In the genomic region with DNA sequence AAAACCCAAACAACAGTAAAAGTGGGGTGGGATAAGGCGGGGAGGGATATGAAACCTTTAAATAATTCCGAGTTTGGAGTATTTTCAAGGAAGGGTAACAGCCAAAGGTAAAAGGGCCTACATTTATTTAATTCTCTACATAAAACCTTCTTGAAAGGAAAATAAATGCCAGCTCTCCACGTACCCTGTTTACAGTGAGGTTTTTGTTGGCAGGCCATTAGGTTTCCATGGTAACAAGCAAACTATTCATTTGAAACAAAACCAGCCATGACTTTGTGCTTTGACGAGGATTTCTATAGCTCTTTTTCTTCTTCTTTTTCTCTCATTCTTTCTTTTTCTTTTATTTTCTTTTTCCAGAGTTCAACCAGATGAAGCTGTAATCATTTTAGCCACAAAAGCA, we compare ENCODE assay signal across 9 mouse cellular contexts.
DNase-seq lines count a peak whose midpoint lies in the region; ATAC-seq and TF ChIP-seq lines count a peak whose summit lies in the region.
"Had no signal": no experiment of that assay in that cellular context is flagged by ENCODE, and none has a peak within 500 bp of the region (broad histone marks: within the 10 kb centered on the region; RNA-seq: fewer than 3 reads in every experiment).

No protein-coding gene starts in this region.

- H3K4me1 ChIP-seq in forebrain, postnatal 0 days (ENCODE audit: insufficient read depth): peaks cover 6% of the 10 kb centered on the region; the same call in 1 of the 2 replicates
- peaks cover 11% of the 10 kb centered on the region; the same call in 1 of the 2 replicates for H3K4me1 ChIP-seq in midbrain, embryonic 14.5 days (ENCODE audit: control insufficient read depth, insufficient read depth, low read length)
- no peaks in the 10 kb centered on the region for H3K4me1 ChIP-seq in intestine, embryonic 15.5 days (replicated peaks)

- intact Hi-C loops in left cerebral cortex, postnatal 14 days (cut with DNase I): no loop called here
- intact Hi-C loops in gastrocnemius, adult 2 months (cut with DNase I): no loop called here

- 8% methylated on average over 4 of the region's 4 CpGs for WGBS in forebrain, postnatal 0 days
- 28% methylated on average over 4 of the region's 4 CpGs for WGBS in midbrain, embryonic 14.5 days
- 62% methylated on average over 4 of the region's 4 CpGs for WGBS in intestine, embryonic 15.5 days

- H3K27me3 ChIP-seq in forebrain, postnatal 0 days (ENCODE audit: insufficient read depth, low read length): no peaks in the 10 kb centered on the region
- H3K27me3 ChIP-seq in midbrain, embryonic 14.5 days (ENCODE audit: control insufficient read depth, insufficient read depth, low read length): no peaks in the 10 kb centered on the region
- no peaks in the 10 kb centered on the region for H3K27me3 ChIP-seq in intestine, embryonic 15.5 days (replicated peaks)

- H3K4me2 ChIP-seq in forebrain, postnatal 0 days (ENCODE audit: low read depth): peak overlapping the region; percentile 17; the same call in 1 of the 2 replicates
- peak overlapping the region; percentile 35 for H3K4me2 ChIP-seq in midbrain, embryonic 14.5 days (ENCODE audit: low read length)
- no peak overlapping the region for H3K4me2 ChIP-seq in intestine, embryonic 15.5 days (replicated peaks)

- H3K27ac ChIP-seq in forebrain, postnatal 0 days (ENCODE audit: low read depth, low read length): peak overlapping the region; percentile 31; the same call in 1 of the 2 replicates
- no peak overlapping the region for H3K27ac ChIP-seq in midbrain, embryonic 14.5 days (replicated peaks; ENCODE audit: low read depth, low read length)
- H3K27ac ChIP-seq in intestine, embryonic 15.5 days: no peak overlapping the region
- no peak overlapping the region for H3K27ac ChIP-seq in gastrocnemius, adult 2 months

- TF ChIP-seq POLR2A in brain, embryonic 14.5 days (IDR thresholded peaks at IDR 0.05; ENCODE audit: borderline replicate concordance, extremely low read depth, insufficient read depth, insufficient read length, poor library complexity, severe bottlenecking): no peak

- H3K36me3 ChIP-seq in forebrain, postnatal 0 days (ENCODE audit: insufficient read depth): no peaks in the 10 kb centered on the region
- H3K36me3 ChIP-seq in midbrain, embryonic 14.5 days (ENCODE audit: control insufficient read depth, insufficient read depth, low read length): no peaks in the 10 kb centered on the region
- no peaks in the 10 kb centered on the region for H3K36me3 ChIP-seq in intestine, embryonic 15.5 days

- no peak overlapping the region for H3K9ac ChIP-seq in forebrain, postnatal 0 days
- no peak overlapping the region for H3K9ac ChIP-seq in midbrain, embryonic 14.5 days (replicated peaks; ENCODE audit: low read length)
- H3K9ac ChIP-seq in intestine, embryonic 15.5 days: no peak overlapping the region

- no peaks in the 10 kb centered on the region for H3K9me3 ChIP-seq in forebrain, postnatal 0 days (ENCODE audit: low read length)
- no peaks in the 10 kb centered on the region for H3K9me3 ChIP-seq in midbrain, embryonic 14.5 days (ENCODE audit: control insufficient read depth, low read length)
- no peaks in the 10 kb centered on the region for H3K9me3 ChIP-seq in intestine, embryonic 15.5 days

- peak; percentile 82 for ATAC-seq in forebrain, postnatal 0 days
- peak; percentile 66; the same call in 1 of the 2 replicates for ATAC-seq in midbrain, embryonic 14.5 days (ENCODE audit: low FRiP score, low TSS enrichment)
- ATAC-seq in intestine, embryonic 15.5 days: no peak

- no peak overlapping the region for H3K4me3 ChIP-seq in forebrain, postnatal 0 days (ENCODE audit: low read depth, low read length)
- no peak overlapping the region for H3K4me3 ChIP-seq in midbrain, embryonic 14.5 days (replicated peaks; ENCODE audit: low read depth, low read length)
- H3K4me3 ChIP-seq in intestine, embryonic 15.5 days (replicated peaks): no peak overlapping the region
- no peak overlapping the region for H3K4me3 ChIP-seq in gastrocnemius, adult 2 months

- peak; percentile 18 to 24 for DNase-seq in left cerebral cortex, postnatal 14 days (ENCODE audit: low spot score in 2 of 2)
- DNase-seq in left cerebral cortex, adult 11 months (ENCODE audit: low spot score): no peak
- peak; percentile 91 for DNase-seq in brain, embryonic 14.5 days (ENCODE audit: low read depth)
- peak; percentile 79 for DNase-seq in forebrain, postnatal 0 days
- DNase-seq in midbrain, embryonic 14.5 days: peak; percentile 76
- no peak for DNase-seq in gastrocnemius, adult 2 months
- DNase-seq in natural killer cell, adult 2 months (ENCODE audit: low spot score in 2 of 2): no peak
- DNase-seq: lung, postnatal 10 days had no signal

- TF ChIP-seq CTCF in brain, embryonic 14.5 days (IDR thresholded peaks at IDR 0.05; ENCODE audit: borderline replicate concordance, extremely low read depth, insufficient read depth, insufficient read length): no peak
- TF ChIP-seq CTCF in forebrain, postnatal 0 days (IDR thresholded peaks at IDR 0.05; ENCODE audit: low read depth): no peak
- no peak for TF ChIP-seq CTCF in gastrocnemius, adult 2 months (IDR thresholded peaks at IDR 0.05)

Comparison
In these comparisons a context has a peak if more than half of its experiments do, and no peak if none do; other contexts are left out.
1. DNase-seq: peak in left cerebral cortex, postnatal 14 days (2 of 2), brain, embryonic 14.5 days (single experiment), forebrain, postnatal 0 days (single experiment) and midbrain, embryonic 14.5 days (single experiment); none in left cerebral cortex, adult 11 months (single experiment), gastrocnemius, adult 2 months (single experiment) and natural killer cell, adult 2 months (0 of 2).